Mouse (Mus musculus) olfactory bulb, adult 2 months (tissue): ENCODE measurements around the gene Yif1b.

ENCODE experiments used
- CTCF ChIP-seq: fragments of 200-500 bp; IDR thresholded peaks from 2 replicates; pipeline ENCODE4 v1.5.1; 2012; ENCODE audit warnings: low read depth, mild to moderate bottlenecking, low read length, moderate library complexity; ENCODE audit not compliant: insufficient read depth
- POLR2A ChIP-seq: fragments of 200-500 bp; IDR thresholded peaks from 2 replicates; pipeline ENCODE4 v1.6.1; 2012; ENCODE audit warnings: mild to moderate bottlenecking, low read depth, low read length, moderate library complexity; ENCODE audit not compliant: insufficient read depth

GRCm38 (mm10) chr7:29257368-29257767 lies 19.2 kb downstream of the Yif1b start:
- TF ChIP-seq CTCF (no peak), POLR2A (no peak)
